Mouse (Mus musculus) intestine, postnatal 0 days (tissue): ENCODE results near the gene Ptgfrn. TPM values are rescaled to one million over a fixed set of nuclear protein-coding genes. Genes with fewer than 3 reads are reported as not detected.

Source experiments
- ATAC-seq: fragments of 200-750 bp; cut with Nextera tagmentation; 2 replicates; pipeline ENCODE4 v1.8.0; 2017; ENCODE audit warnings: mild to moderate bottlenecking, moderate TSS enrichment, moderate library complexity
- H3K27ac ChIP-seq: fragments of 300-500 bp; sonication (generic); 2 replicates; pipeline ENCODE4 v1.5.1; 2014; ENCODE audit warnings: mild to moderate bottlenecking, low read depth, low read length, moderate library complexity
- H3K27me3 ChIP-seq: fragments of 300-500 bp; sonication (generic); replicated peaks from 2 replicates; pipeline ENCODE4 v1.6.1; 2014; ENCODE audit warnings: low read length, mixed read lengths; ENCODE audit not compliant: control insufficient read depth, insufficient read depth
- H3K36me3 ChIP-seq: fragments of 300-500 bp; sonication (generic); 2 replicates; pipeline ENCODE4 v1.6.1; 2014; ENCODE audit warnings: mild to moderate bottlenecking, moderate library complexity; ENCODE audit not compliant: control insufficient read depth, insufficient read depth
- H3K4me1 ChIP-seq: fragments of 300-500 bp; sonication (generic); replicated peaks from 2 replicates; pipeline ENCODE4 v1.6.1; 2014; ENCODE audit warnings: antibody characterized with exemption, low read length, mixed read lengths; ENCODE audit not compliant: control insufficient read depth, insufficient read depth
- H3K4me2 ChIP-seq: fragments of 300-500 bp; sonication (generic); replicated peaks from 2 replicates; pipeline ENCODE4 v1.6.1; 2014; ENCODE audit warnings: low read depth, mild to moderate bottlenecking, moderate library complexity
- H3K4me3 ChIP-seq: fragments of 300-500 bp; sonication (generic); 2 replicates; pipeline ENCODE4 v1.5.1; 2014; ENCODE audit warnings: low read depth, low read length
- H3K9ac ChIP-seq: fragments of 300-500 bp; sonication (generic); 2 replicates; pipeline ENCODE4 v1.6.1; 2014; ENCODE audit warnings: mild to moderate bottlenecking, low read depth, low read length
- H3K9me3 ChIP-seq: fragments of 300-500 bp; sonication (generic); 2 replicates; pipeline ENCODE4 v1.6.1; 2016; ENCODE audit warnings: mixed run types; ENCODE audit not compliant: control insufficient read depth
- CTCF ChIP-seq: sonication (generic); IDR thresholded peaks from 2 replicates; pipeline ENCODE4 v1.5.1; 2016; ENCODE audit warnings: low read depth, mild to moderate bottlenecking, control low read depth, antibody characterized with exemption, moderate library complexity
- WGBS: fragments of 180-500 bp; shearing (Covaris S2); extraction: QIAGEN DNeasy Blood & Tissue Kit; methylation state at CpG from one replicate; pipeline ENCODE4 v1.1.7; 2014; 5-methylcytosine and 5-hydroxymethylcytosine counted together
- polyA plus RNA-seq: library from polyadenylated mRNA; unstranded; fragments of >200 nt; fragmentation: Nextera tagmentation; extraction: Ambion mirVana; gene quantifications from 2 replicates; pipeline ENCODE4 v1.2.1, GENCODE M21; 2015

The Ptgfrn gene
- polyA plus RNA-seq, 1 experiment from 2014 or later = 5.6 TPM

DNA sequence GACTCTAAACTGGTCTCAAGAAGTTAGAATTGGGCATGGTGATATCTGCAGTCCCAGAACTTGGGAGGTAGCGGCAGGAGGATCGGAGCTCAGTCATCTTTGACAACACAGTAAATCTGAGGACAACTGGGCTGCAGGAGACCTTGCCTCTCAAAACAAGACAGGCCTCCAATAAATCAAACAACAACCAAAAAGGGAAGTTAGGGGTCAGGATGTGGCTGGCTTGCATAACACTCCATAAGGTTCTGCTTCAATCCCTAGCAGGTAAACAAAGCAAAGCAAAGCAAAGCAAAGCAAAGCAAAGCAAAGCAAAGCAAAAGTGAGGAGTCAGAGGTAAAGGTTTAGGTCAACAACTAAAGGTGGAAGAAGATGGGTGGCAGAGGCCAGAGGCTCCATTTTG is 51.9 kb downstream of the Ptgfrn start:
- peaks cover 64% of the 10 kb centered on the region for H3K36me3 ChIP-seq
- TF ChIP-seq CTCF = no peak
- H3K4me2 ChIP-seq = no peak overlapping the region
- H3K27me3 ChIP-seq = no peaks in the 10 kb centered on the region
- no peak for ATAC-seq
- H3K27ac ChIP-seq = no peak overlapping the region
- H3K9me3 ChIP-seq = no peaks in the 10 kb centered on the region
- no peak overlapping the region for H3K9ac ChIP-seq
- no peaks in the 10 kb centered on the region for H3K4me1 ChIP-seq
- H3K4me3 ChIP-seq = no peak overlapping the region
- 94% methylated on average over 2 of the region's 2 CpGs for WGBS

DNA sequence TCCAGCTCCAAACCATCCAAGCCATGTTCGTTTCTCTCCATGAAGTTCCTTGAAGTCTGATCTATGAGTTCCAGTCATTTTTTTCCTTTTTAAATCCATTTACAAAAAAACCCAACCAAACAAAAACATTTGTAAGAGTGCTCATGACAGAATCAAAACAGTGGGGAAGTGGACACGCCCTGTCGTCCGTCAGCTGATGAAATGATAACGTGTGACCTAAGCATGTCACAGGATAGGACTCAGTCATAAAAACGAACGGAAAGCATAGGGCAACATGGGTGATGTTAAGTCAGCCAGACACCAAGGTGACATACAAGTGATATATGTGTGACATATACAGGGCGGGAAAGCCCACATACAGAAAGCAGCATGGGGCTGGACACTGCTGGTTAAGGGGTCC is 54.9 kb downstream of the Ptgfrn start:
- no peak overlapping the region for H3K9ac ChIP-seq
- no peak overlapping the region for H3K4me3 ChIP-seq
- H3K4me1 ChIP-seq = no peaks in the 10 kb centered on the region
- no peaks in the 10 kb centered on the region for H3K27me3 ChIP-seq
- H3K36me3 ChIP-seq = peaks cover 57% of the 10 kb centered on the region
- no peaks in the 10 kb centered on the region for H3K9me3 ChIP-seq
- no peak for ATAC-seq
- H3K27ac ChIP-seq = no peak overlapping the region
- TF ChIP-seq CTCF = no peak
- no peak overlapping the region for H3K4me2 ChIP-seq
- WGBS = 67% methylated on average over 8 of the region's 8 CpGs

- Histone ChIP-seq H3K9me3 (no peaks in the 10 kb centered on the region), H3K4me1 (no peaks in the 10 kb centered on the region; the same call in 1 of the 2 replicates), H3K9ac (no peak overlapping the region), H3K4me3 (no peak overlapping the region), H3K4me2 (no peak overlapping the region), H3K36me3 (peaks cover 31% of the 10 kb centered on the region), H3K27ac (no peak overlapping the region), H3K27me3 (no peaks in the 10 kb centered on the region)
- no peak for ATAC-seq
- WGBS = 65% methylated on average over 4 of the region's 4 CpGs
- TF ChIP-seq CTCF = no peak
These were observed 58.5 kb downstream of the Ptgfrn start for GRCm38 (mm10) chr3:101051601-101052000.

GRCm38 (mm10) chr3:101049997-101050396 is 60.1 kb downstream of the Ptgfrn start:
- no peak overlapping the region for H3K4me2 ChIP-seq
- H3K27me3 ChIP-seq = no peaks in the 10 kb centered on the region
- H3K4me1 ChIP-seq = peaks cover 3% of the 10 kb centered on the region; the same call in 1 of the 2 replicates
- no peak overlapping the region for H3K4me3 ChIP-seq
- WGBS = 64% methylated on average over 9 of the region's 9 CpGs
- no peak overlapping the region for H3K27ac ChIP-seq
- no peaks in the 10 kb centered on the region for H3K9me3 ChIP-seq
- H3K36me3 ChIP-seq = peaks cover 25% of the 10 kb centered on the region
- no peak for ATAC-seq
- no peak overlapping the region for H3K9ac ChIP-seq
- TF ChIP-seq CTCF = no peak

DNA sequence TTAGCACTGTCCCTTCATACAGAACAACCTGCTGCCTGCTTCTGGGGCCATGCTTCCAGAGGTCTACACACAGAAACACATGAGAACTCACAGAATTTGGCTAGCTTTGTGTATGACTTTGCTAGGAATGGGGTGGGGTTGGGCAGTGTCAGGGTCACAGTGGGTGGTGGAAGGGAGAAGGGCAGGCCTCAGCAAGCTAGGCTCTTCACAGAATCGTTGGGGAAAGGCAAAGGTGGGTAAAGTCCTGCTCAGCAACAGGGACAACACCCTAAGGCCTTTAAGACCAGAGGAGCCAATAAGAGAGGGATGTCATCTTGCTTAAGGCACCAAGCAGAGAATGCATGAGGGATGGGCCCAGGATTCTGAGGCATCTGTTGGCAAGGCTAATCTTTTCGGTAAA is 61.3 kb downstream of the Ptgfrn start:
- 65% methylated on average over 2 of the region's 2 CpGs for WGBS
- Histone ChIP-seq H3K36me3 (peaks cover 17% of the 10 kb centered on the region), H3K4me3 (no peak overlapping the region), H3K4me1 (peaks cover 3% of the 10 kb centered on the region; the same call in 1 of the 2 replicates), H3K27me3 (no peaks in the 10 kb centered on the region), H3K9ac (no peak overlapping the region), H3K4me2 (no peak overlapping the region), H3K27ac (no peak overlapping the region), H3K9me3 (no peaks in the 10 kb centered on the region)
- no peak for ATAC-seq
- TF ChIP-seq CTCF = no peak

GRCm38 (mm10) chr3:101047586-101048275 is 62.3 kb downstream of the Ptgfrn start:
- H3K27me3 ChIP-seq = no peaks in the 10 kb centered on the region
- ATAC-seq = 0 out of 2 replicates have a peak, but pooled peaks have one; percentile 11
- 0 out of 2 replicates have a peak, but pooled peaks have one; percentile 2 for TF ChIP-seq CTCF
- H3K9ac ChIP-seq = no peak overlapping the region
- no peak overlapping the region for H3K4me2 ChIP-seq
- peaks cover 25% of the 10 kb centered on the region for H3K36me3 ChIP-seq
- H3K4me3 ChIP-seq = no peak overlapping the region
- no peak overlapping the region for H3K27ac ChIP-seq
- H3K4me1 ChIP-seq = peaks cover 3% of the 10 kb centered on the region; the same call in 1 of the 2 replicates
- no peaks in the 10 kb centered on the region for H3K9me3 ChIP-seq
- 72% methylated on average over 15 of the region's 15 CpGs for WGBS
